Mouse (Mus musculus): ENCODE measurements around the gene Piga. TPM values are rescaled to one million over a fixed set of nuclear protein-coding genes. Genes with fewer than 3 reads are reported as not detected.
A peak's percentile ranks its signal among the peaks of the same experiment; 100 is the strongest.

The Piga gene
- polyA plus RNA-seq, 1 experiment from 2014 or later: 11.9 TPM

DNA sequence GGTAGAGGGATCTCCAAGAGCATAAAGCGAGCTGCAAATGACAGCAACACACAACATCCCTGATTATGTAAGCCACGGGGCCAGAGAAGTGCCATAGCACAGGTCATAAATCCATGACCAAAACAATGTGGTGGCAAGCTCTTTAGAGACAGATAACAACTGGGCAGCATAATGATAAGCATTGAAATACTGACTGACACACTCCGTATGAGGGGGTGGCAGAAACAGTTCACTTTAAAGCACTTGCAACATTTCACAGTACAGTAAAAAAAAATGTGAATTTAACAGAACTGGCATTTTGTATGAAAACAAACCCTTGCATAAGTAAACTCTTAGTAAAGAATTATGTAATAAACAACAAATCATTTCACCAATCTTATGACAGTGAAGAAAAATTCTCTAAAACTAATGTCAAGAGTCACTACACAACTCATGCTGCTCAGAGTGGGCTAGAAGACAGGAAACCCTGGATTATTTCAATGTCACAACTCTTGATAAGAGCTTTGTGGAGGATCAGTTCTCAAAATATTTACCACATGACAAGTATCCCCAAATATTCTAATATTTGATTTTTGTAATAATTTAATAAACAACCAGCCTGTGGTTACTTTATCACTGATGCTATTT is 11.2 kb upstream of the Piga start:
- no peaks in the 10 kb centered on the region for H3K9me3 ChIP-seq (replicated peaks)
- no peaks in the 10 kb centered on the region for H3K27me3 ChIP-seq (replicated peaks)
- H3K4me3 ChIP-seq: no peak overlapping the region
- WGBS: 57% methylated on average over 3 of the region's 3 CpGs
- no peak overlapping the region for H3K9ac ChIP-seq
- H3K36me3 ChIP-seq: no peaks in the 10 kb centered on the region
- H3K27ac ChIP-seq (ENCODE audit: poor library complexity, severe bottlenecking): no peak overlapping the region
- no peak for ATAC-seq (ENCODE audit: insufficient number of reproducible peaks, low FRiP score)
- H3K4me2 ChIP-seq: no peak overlapping the region
- no peaks in the 10 kb centered on the region for H3K4me1 ChIP-seq (replicated peaks)

DNA sequence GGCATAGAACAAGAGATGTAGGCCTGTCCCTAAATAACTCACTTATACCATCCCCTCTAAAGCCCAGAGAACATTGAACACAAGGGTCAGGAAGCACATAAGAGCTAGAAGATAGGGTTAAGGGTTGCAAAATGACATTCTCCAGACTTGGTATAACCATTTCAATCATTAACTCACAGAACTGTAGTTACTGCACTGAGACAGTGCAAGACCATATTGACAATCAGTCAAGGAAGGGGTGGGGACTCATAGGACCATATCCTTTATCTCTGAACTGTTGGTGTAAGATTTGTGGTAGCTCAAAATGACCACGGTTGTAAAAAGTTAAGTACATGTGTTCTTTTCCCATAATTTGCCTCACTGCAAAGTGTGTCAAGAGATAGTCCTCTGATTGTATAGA is 9.0 kb upstream of the Piga start:
- Histone ChIP-seq H3K27ac (ENCODE audit: poor library complexity, severe bottlenecking) (no peak overlapping the region), H3K9ac (no peak overlapping the region), H3K4me3 (no peak overlapping the region), H3K4me2 (no peak overlapping the region), H3K27me3 (replicated peaks) (no peaks in the 10 kb centered on the region), H3K9me3 (replicated peaks) (no peaks in the 10 kb centered on the region), H3K4me1 (replicated peaks) (no peaks in the 10 kb centered on the region), H3K36me3 (no peaks in the 10 kb centered on the region)
- ATAC-seq (ENCODE audit: insufficient number of reproducible peaks, low FRiP score): no peak
- WGBS: 50% methylated on average over 1 of the region's 1 CpGs

DNA sequence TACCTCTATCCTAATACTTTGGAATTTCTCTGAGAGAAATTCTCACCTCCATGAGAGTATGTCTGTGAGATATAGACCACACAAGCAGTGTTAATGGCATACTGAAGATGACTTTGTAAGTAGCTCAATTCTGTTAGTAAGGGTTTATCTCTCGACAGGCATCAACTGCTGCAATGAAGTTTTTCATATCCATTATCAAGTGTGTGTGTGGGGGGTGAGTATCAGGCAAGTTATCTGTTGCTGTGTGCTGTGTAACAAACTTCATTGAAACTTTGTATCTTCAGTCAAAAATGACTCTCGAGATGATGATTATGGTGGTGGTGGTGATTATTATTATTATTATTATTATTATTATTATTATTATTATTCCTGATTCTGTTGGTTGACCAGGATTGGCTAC is 2.8 kb upstream of the Piga start:
- Histone ChIP-seq H3K9ac (no peak overlapping the region), H3K4me1 (replicated peaks) (0 out of 2 replicates have a peak, but pooled peaks cover 6% of the 10 kb centered on the region)
- 64% methylated on average over 2 of the region's 2 CpGs for WGBS

DNA sequence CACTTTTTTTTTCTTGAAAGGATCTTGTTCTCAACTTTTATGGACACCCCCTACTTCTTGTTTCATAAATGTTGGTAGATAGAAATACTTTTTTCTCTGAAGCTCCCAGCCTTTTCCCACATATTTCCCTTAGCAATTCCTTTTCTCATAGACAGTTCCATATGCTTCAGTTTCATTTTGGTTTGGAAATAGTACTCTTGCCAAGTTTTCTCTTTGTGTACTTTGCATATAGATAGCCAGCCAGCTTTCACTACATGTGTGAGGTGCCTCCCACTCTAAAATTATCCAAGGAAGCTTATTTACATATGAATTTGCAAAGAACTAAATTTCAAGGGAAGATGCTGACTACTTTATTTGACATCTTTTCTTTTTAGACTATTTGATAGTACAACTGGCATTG is 1.6 kb upstream of the Piga start:
- Histone ChIP-seq H3K9ac (no peak overlapping the region), H3K9me3 (replicated peaks) (no peaks in the 10 kb centered on the region), H3K4me2 (no peak overlapping the region), H3K4me1 (replicated peaks) (0 out of 2 replicates have a peak, but pooled peaks cover 6% of the 10 kb centered on the region), H3K36me3 (peaks cover 6% of the 10 kb centered on the region), H3K27ac (ENCODE audit: poor library complexity, severe bottlenecking) (no peak overlapping the region), H3K4me3 (no peak overlapping the region), H3K27me3 (replicated peaks) (no peaks in the 10 kb centered on the region)
- no peak for ATAC-seq (ENCODE audit: insufficient number of reproducible peaks, low FRiP score)

More for the DNA sequence above, 2.8 kb upstream of the Piga start:
- Histone ChIP-seq H3K4me2 (no peak overlapping the region), H3K27ac (ENCODE audit: poor library complexity, severe bottlenecking) (no peak overlapping the region), H3K36me3 (no peaks in the 10 kb centered on the region), H3K9me3 (replicated peaks) (no peaks in the 10 kb centered on the region), H3K4me3 (no peak overlapping the region), H3K27me3 (replicated peaks) (no peaks in the 10 kb centered on the region)
- no peak for ATAC-seq (ENCODE audit: insufficient number of reproducible peaks, low FRiP score)

GRCm38 (mm10) chrX:164419955-164420354 is 368 bp downstream of the Piga start:
- Histone ChIP-seq H3K4me3 (peak overlapping the region; percentile 67), H3K9ac (peak overlapping the region; percentile 80), H3K9me3 (replicated peaks) (no peaks in the 10 kb centered on the region), H3K4me1 (replicated peaks) (0 out of 2 replicates have a peak, but pooled peaks cover 6% of the 10 kb centered on the region), H3K27ac (ENCODE audit: poor library complexity, severe bottlenecking) (peak overlapping the region; percentile 66; the same call in 1 of the 2 replicates), H3K36me3 (peaks cover 8% of the 10 kb centered on the region), H3K27me3 (replicated peaks) (no peaks in the 10 kb centered on the region), H3K4me2 (peak overlapping the region; percentile 65)
- ATAC-seq (ENCODE audit: insufficient number of reproducible peaks, low FRiP score): peak; percentile 26; the same call in 1 of the 2 replicates
- 18% methylated on average over 13 of the region's 13 CpGs for WGBS

DNA sequence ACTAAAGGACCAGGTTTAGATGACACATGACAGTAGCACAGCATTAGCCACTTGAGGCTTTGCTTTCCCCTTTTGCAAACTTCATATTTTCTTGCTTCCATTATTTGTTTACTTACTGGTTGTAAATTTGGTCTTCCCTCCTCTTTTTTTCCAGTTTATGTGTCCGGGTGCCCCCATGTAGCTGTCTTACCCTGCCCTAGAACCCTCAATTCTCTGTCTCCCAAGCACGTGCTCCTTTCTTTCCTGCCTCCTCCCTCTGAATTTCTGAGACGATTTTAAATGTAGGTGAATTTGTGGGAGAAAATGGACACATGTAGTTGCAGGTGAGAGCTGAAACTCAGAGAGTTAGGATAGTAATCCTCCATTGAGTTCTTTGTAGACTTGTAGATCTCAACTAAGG is 931 bp downstream of the Piga start:
- 47% methylated on average over 3 of the region's 3 CpGs for WGBS
- peak overlapping the region; percentile 67 for H3K4me3 ChIP-seq
- H3K4me2 ChIP-seq: peak overlapping the region; percentile 65
- H3K36me3 ChIP-seq: peaks cover 8% of the 10 kb centered on the region
- H3K27me3 ChIP-seq (replicated peaks): no peaks in the 10 kb centered on the region
- no peak for ATAC-seq (ENCODE audit: insufficient number of reproducible peaks, low FRiP score)
- 0 out of 2 replicates have a peak, but pooled peaks cover 6% of the 10 kb centered on the region for H3K4me1 ChIP-seq (replicated peaks)
- no peak overlapping the region for H3K27ac ChIP-seq (ENCODE audit: poor library complexity, severe bottlenecking)
- peak overlapping the region; percentile 80 for H3K9ac ChIP-seq
- H3K9me3 ChIP-seq (replicated peaks): no peaks in the 10 kb centered on the region

DNA sequence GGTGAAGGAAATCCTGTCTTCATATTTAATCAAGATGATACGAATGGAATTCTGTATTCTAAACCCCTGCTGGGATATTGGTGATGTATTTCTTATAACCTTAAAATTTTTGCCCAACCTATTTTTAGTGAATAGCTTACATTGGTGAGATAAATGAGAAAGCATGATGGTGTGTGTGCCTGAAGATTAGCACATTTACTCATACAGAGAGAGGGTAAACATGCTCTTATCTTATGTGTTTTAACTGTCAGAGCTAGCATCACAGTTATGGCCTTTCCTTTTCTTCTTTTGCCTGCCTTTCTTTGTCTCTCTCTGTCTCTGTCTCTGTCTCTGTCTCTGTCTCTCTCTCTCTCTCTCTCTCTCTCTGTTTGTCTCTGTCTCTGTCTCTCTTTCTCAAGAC is 5.2 kb downstream of the Piga start:
- peaks cover 17% of the 10 kb centered on the region for H3K36me3 ChIP-seq
- H3K4me2 ChIP-seq: no peak overlapping the region
- no peak overlapping the region for H3K9ac ChIP-seq
- 0 out of 2 replicates have a peak, but pooled peaks cover 6% of the 10 kb centered on the region for H3K4me1 ChIP-seq (replicated peaks)
- 84% methylated on average over 1 of the region's 1 CpGs for WGBS
- H3K4me3 ChIP-seq: no peak overlapping the region
- H3K9me3 ChIP-seq (replicated peaks): no peaks in the 10 kb centered on the region
- ATAC-seq (ENCODE audit: insufficient number of reproducible peaks, low FRiP score): no peak
- no peak overlapping the region for H3K27ac ChIP-seq (ENCODE audit: poor library complexity, severe bottlenecking)
- H3K27me3 ChIP-seq (replicated peaks): no peaks in the 10 kb centered on the region

- no peak overlapping the region for H3K9ac ChIP-seq
- no peak for ATAC-seq (ENCODE audit: insufficient number of reproducible peaks, low FRiP score)
- 88% methylated on average over 4 of the region's 4 CpGs for WGBS
- H3K4me1 ChIP-seq (replicated peaks): no peaks in the 10 kb centered on the region
- H3K27me3 ChIP-seq (replicated peaks): no peaks in the 10 kb centered on the region
- H3K9me3 ChIP-seq (replicated peaks): no peaks in the 10 kb centered on the region
- no peak overlapping the region for H3K4me2 ChIP-seq
- H3K36me3 ChIP-seq: peaks cover 27% of the 10 kb centered on the region
- H3K27ac ChIP-seq (ENCODE audit: poor library complexity, severe bottlenecking): no peak overlapping the region
- no peak overlapping the region for H3K4me3 ChIP-seq
These were observed 7.7 kb downstream of the Piga start for GRCm38 (mm10) chrX:164427295-164427694.

GRCm38 (mm10) chrX:164428224-164428623 is 8.6 kb downstream of the Piga start:
- no peaks in the 10 kb centered on the region for H3K9me3 ChIP-seq (replicated peaks)
- 86% methylated on average over 2 of the region's 2 CpGs for WGBS
- no peak overlapping the region for H3K9ac ChIP-seq
- no peaks in the 10 kb centered on the region for H3K27me3 ChIP-seq (replicated peaks)
- H3K27ac ChIP-seq (ENCODE audit: poor library complexity, severe bottlenecking): no peak overlapping the region
- H3K4me2 ChIP-seq: no peak overlapping the region
- no peaks in the 10 kb centered on the region for H3K4me1 ChIP-seq (replicated peaks)
- peaks cover 24% of the 10 kb centered on the region for H3K36me3 ChIP-seq
- no peak for ATAC-seq (ENCODE audit: insufficient number of reproducible peaks, low FRiP score)
- H3K4me3 ChIP-seq: no peak overlapping the region

DNA sequence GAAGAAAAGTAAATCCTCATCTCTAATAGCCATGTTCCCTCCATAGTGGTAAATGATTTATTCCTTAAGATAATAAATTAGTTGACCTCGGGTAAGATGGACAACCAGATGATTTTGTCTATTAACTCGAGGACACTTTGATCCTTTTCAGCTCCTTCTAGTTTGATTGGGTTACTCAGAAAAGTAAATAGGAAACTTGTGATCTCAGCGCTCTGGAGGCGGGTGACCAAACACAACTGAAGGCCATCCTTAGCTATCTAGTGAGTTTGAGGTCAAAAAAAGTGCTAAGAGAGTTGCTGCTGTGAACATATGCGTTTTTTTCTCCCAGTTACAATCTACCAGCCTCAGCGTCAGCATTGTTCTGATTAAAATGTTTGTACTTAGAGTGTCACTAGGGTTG is 11.0 kb downstream of the Piga start:
- no peak overlapping the region for H3K27ac ChIP-seq (ENCODE audit: poor library complexity, severe bottlenecking)
- H3K4me1 ChIP-seq (replicated peaks): no peaks in the 10 kb centered on the region
- no peaks in the 10 kb centered on the region for H3K27me3 ChIP-seq (replicated peaks)
- H3K9me3 ChIP-seq (replicated peaks): 0 out of 2 replicates have a peak, but pooled peaks cover 3% of the 10 kb centered on the region
- no peak overlapping the region for H3K4me2 ChIP-seq
- WGBS: 76% methylated on average over 6 of the region's 6 CpGs
- ATAC-seq (ENCODE audit: insufficient number of reproducible peaks, low FRiP score): no peak
- H3K4me3 ChIP-seq: no peak overlapping the region
- peaks cover 30% of the 10 kb centered on the region for H3K36me3 ChIP-seq
- no peak overlapping the region for H3K9ac ChIP-seq

GRCm38 (mm10) chrX:164431133-164431532 is 11.5 kb downstream of the Piga start:
- Histone ChIP-seq H3K36me3 (peaks cover 30% of the 10 kb centered on the region), H3K27me3 (replicated peaks) (no peaks in the 10 kb centered on the region), H3K4me3 (no peak overlapping the region), H3K27ac (ENCODE audit: poor library complexity, severe bottlenecking) (no peak overlapping the region), H3K4me2 (no peak overlapping the region), H3K4me1 (replicated peaks) (no peaks in the 10 kb centered on the region), H3K9ac (no peak overlapping the region), H3K9me3 (replicated peaks) (0 out of 2 replicates have a peak, but pooled peaks cover 3% of the 10 kb centered on the region)
- ATAC-seq (ENCODE audit: insufficient number of reproducible peaks, low FRiP score): no peak
- WGBS: 77% methylated on average over 2 of the region's 2 CpGs

DNA sequence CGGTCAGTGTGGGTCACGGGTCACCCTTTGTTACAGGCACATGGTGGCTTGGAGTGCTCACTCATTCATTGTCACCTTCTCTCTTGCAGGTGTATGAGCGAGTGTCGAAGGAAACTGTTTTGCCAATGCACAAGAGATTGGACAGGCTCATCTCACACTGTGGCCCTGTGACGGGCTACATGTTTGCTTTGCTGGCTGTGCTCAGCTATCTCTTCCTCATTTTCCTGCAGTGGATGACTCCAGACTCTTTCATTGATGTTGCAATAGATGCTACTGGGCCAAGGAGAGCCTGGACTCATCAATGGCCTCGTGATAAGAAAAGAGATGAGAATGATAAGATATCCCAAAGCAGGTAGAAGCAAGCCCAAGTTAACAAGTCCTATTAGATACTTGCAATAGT is 12.0 kb downstream of the Piga start:
- 85% methylated on average over 6 of the region's 6 CpGs for WGBS
- ATAC-seq (ENCODE audit: insufficient number of reproducible peaks, low FRiP score): no peak
- Histone ChIP-seq H3K27ac (ENCODE audit: poor library complexity, severe bottlenecking) (no peak overlapping the region), H3K4me3 (no peak overlapping the region), H3K27me3 (replicated peaks) (no peaks in the 10 kb centered on the region), H3K9me3 (replicated peaks) (0 out of 2 replicates have a peak, but pooled peaks cover 3% of the 10 kb centered on the region), H3K9ac (no peak overlapping the region), H3K4me2 (no peak overlapping the region), H3K4me1 (replicated peaks) (no peaks in the 10 kb centered on the region), H3K36me3 (peaks cover 30% of the 10 kb centered on the region)
